ENCODE assay signal across 8 mouse cellular contexts in genomic region chr10:24595250-24596002, GRCm38 (mm10). TPM values are rescaled to one million over a fixed set of nuclear protein-coding genes. Genes with fewer than 3 reads are reported as not detected.
DNase-seq lines count a peak whose midpoint lies in the region; ATAC-seq and TF ChIP-seq lines count a peak whose summit lies in the region.

TSS of gene Ccn2 (plus strand) at chr10:24595442.

- peaks cover 10% of the 10 kb centered on the region for H3K36me3 ChIP-seq in ES-Bruce4 (ENCODE audit: control insufficient read depth, insufficient read depth, low read length, poor library complexity, severe bottlenecking)
- no peaks in the 10 kb centered on the region for H3K36me3 ChIP-seq in forebrain, embryonic 16.5 days (ENCODE audit: control insufficient read depth, insufficient read depth)
- no peaks in the 10 kb centered on the region for H3K36me3 ChIP-seq in liver, embryonic 16.5 days (ENCODE audit: control insufficient read depth, insufficient read depth)
- no peaks in the 10 kb centered on the region for H3K36me3 ChIP-seq in neural tube, embryonic 14.5 days (ENCODE audit: control insufficient read depth, insufficient read depth, low read length)

- TF ChIP-seq CTCF in ES-Bruce4 (IDR thresholded peaks at IDR 0.05; ENCODE audit: low read depth, low read length), result no peak

- no peaks in the 10 kb centered on the region for H3K9me3 ChIP-seq in ES-Bruce4 (replicated peaks; ENCODE audit: control insufficient read depth, insufficient read depth, low read length, poor library complexity, severe bottlenecking)
- H3K9me3 ChIP-seq in forebrain, embryonic 16.5 days (ENCODE audit: control insufficient read depth, low read length), result no peaks in the 10 kb centered on the region
- H3K9me3 ChIP-seq in liver, embryonic 16.5 days (replicated peaks; ENCODE audit: control insufficient read depth, low read length), result no peaks in the 10 kb centered on the region
- no peaks in the 10 kb centered on the region for H3K9me3 ChIP-seq in neural tube, embryonic 14.5 days (ENCODE audit: control insufficient read depth, low read length)

- peak; percentile 6 for DNase-seq in cerebellum, adult 11 months
- peak; percentile 93 to 94 for DNase-seq in heart, postnatal 10 days
- peak; percentile 87 to 92 for DNase-seq in kidney, postnatal 36 days
- peak; percentile 49 for DNase-seq in urinary bladder, postnatal 10 days (ENCODE audit: low spot score)

- peak within 1 kb of the TSS; percentile 79 for H3K27ac ChIP-seq in ES-Bruce4 (ENCODE audit: insufficient read depth, low read length)
- peak within 1 kb of the TSS; percentile 28 for H3K27ac ChIP-seq in forebrain, embryonic 16.5 days (ENCODE audit: low read length)
- no peak within 1 kb of the TSS for H3K27ac ChIP-seq in liver, embryonic 16.5 days (ENCODE audit: low read length)
- peak within 1 kb of the TSS; percentile 48; the same call in 1 of the 2 replicates for H3K27ac ChIP-seq in neural tube, embryonic 14.5 days (ENCODE audit: low read depth, low read length)

- intact Hi-C loops in heart, postnatal 10 days (cut with DNase I), result no loop called here

- H3K4me1 ChIP-seq in ES-Bruce4 (ENCODE audit: control insufficient read depth, insufficient read depth, low read length), result peaks cover 3% of the 10 kb centered on the region
- H3K4me1 ChIP-seq in forebrain, embryonic 16.5 days (replicated peaks; ENCODE audit: control insufficient read depth, insufficient read depth, low read length), result peaks cover 15% of the 10 kb centered on the region
- no peaks in the 10 kb centered on the region for H3K4me1 ChIP-seq in liver, embryonic 16.5 days (ENCODE audit: control insufficient read depth, low read depth, low read length)
- H3K4me1 ChIP-seq in neural tube, embryonic 14.5 days (ENCODE audit: control insufficient read depth, insufficient read depth, low read length), result peaks cover 5% of the 10 kb centered on the region; the same call in 1 of the 2 replicates

- H3K4me3 ChIP-seq in ES-Bruce4 (ENCODE audit: low read depth, low read length), result peak within 1 kb of the TSS; percentile 90
- H3K4me3 ChIP-seq in forebrain, embryonic 16.5 days (replicated peaks; ENCODE audit: low read length), result peak within 1 kb of the TSS; percentile 72
- H3K4me3 ChIP-seq in liver, embryonic 16.5 days (ENCODE audit: low read depth, low read length), result peak within 1 kb of the TSS; percentile 52
- H3K4me3 ChIP-seq in neural tube, embryonic 14.5 days (ENCODE audit: low read depth, low read length), result peak within 1 kb of the TSS; percentile 68

- peak; percentile 32 for TF ChIP-seq POLR2A in ES-Bruce4 (IDR thresholded peaks at IDR 0.05; ENCODE audit: insufficient read depth, low read length)

- peak; percentile 91 for TF ChIP-seq EP300 in ES-Bruce4 (IDR thresholded peaks at IDR 0.05; ENCODE audit: insufficient read depth, low read depth, low read length)

- no peaks in the 10 kb centered on the region for H3K27me3 ChIP-seq in ES-Bruce4 (ENCODE audit: control insufficient read depth, insufficient read depth, low read length, poor library complexity, severe bottlenecking)
- peaks cover 4% of the 10 kb centered on the region; the same call in 1 of the 2 replicates for H3K27me3 ChIP-seq in forebrain, embryonic 16.5 days (replicated peaks; ENCODE audit: control insufficient read depth, insufficient read depth, low read length)
- peaks cover 24% of the 10 kb centered on the region for H3K27me3 ChIP-seq in liver, embryonic 16.5 days (ENCODE audit: control insufficient read depth, insufficient read depth, low read depth, low read length)
- H3K27me3 ChIP-seq in neural tube, embryonic 14.5 days (ENCODE audit: control insufficient read depth, insufficient read depth, low read length), result no peaks in the 10 kb centered on the region

- WGBS in forebrain, embryonic 16.5 days, result 0% methylated on average over 53 of the region's 53 CpGs
- WGBS in liver, embryonic 16.5 days (ENCODE audit: insufficient replicate concordance), result under 1% methylated on average over 51 of the region's 53 CpGs
- WGBS in neural tube, embryonic 14.5 days, result under 1% methylated on average over 53 of the region's 53 CpGs

- peak; percentile 88 for ATAC-seq in forebrain, embryonic 16.5 days
- peak; percentile 63 for ATAC-seq in liver, embryonic 16.5 days (ENCODE audit: low read depth)
- ATAC-seq in neural tube, embryonic 14.5 days (ENCODE audit: low read depth), result peak; percentile 94

- peak within 1 kb of the TSS; percentile 97 for H3K4me2 ChIP-seq in forebrain, embryonic 16.5 days (ENCODE audit: low read length)
- H3K4me2 ChIP-seq in liver, embryonic 16.5 days (ENCODE audit: low read depth, low read length), result peak within 1 kb of the TSS; percentile 57
- H3K4me2 ChIP-seq in neural tube, embryonic 14.5 days (ENCODE audit: low read depth, low read length), result peak within 1 kb of the TSS; percentile 75

- peak within 1 kb of the TSS; percentile 59 for H3K9ac ChIP-seq in ES-Bruce4 (ENCODE audit: low read depth, poor library complexity, severe bottlenecking)
- peak within 1 kb of the TSS; percentile 73 for H3K9ac ChIP-seq in forebrain, embryonic 16.5 days (replicated peaks; ENCODE audit: low read depth, low read length)
- H3K9ac ChIP-seq in liver, embryonic 16.5 days (ENCODE audit: low read depth, low read length), result peak within 1 kb of the TSS; percentile 28; the same call in 1 of the 2 replicates
- peak within 1 kb of the TSS; percentile 76 for H3K9ac ChIP-seq in neural tube, embryonic 14.5 days (replicated peaks; ENCODE audit: low read depth, low read length)

RNA-seq across cellular contexts. Expression of gene Ccn2, which starts in this region (rescaled TPM):
- polyA plus RNA-seq in ES-Bruce4 (2011; ENCODE audit: insufficient read depth, insufficient read length, low read depth, missing spikeins), result 64.9 and 65.2 TPM in 2 replicates
- polyA plus RNA-seq in forebrain, embryonic 16.5 days (2015; fragmentation: Nextera tagmentation; extraction: Ambion mirVana), result 3.0 and 3.5 TPM in 2 replicates
- total RNA-seq in heart, postnatal 10 days (2021), result 10 to 100 TPM; 68.0 to 97.9 TPM
- 0.70 and 0.92 TPM in 2 replicates for polyA plus RNA-seq in liver, embryonic 16.5 days (2015; fragmentation: Nextera tagmentation; extraction: Ambion mirVana)
- 0.84 and 1.6 TPM in 2 replicates for polyA plus RNA-seq in neural tube, embryonic 14.5 days (2014; fragmentation: Nextera tagmentation; extraction: Ambion mirVana)

Comparison
In these comparisons a context has a peak if more than half of its experiments do, and no peak if none do; other contexts are left out.
1. RNA of gene Ccn2 (polyA plus RNA-seq): 64.9 to 65.2 TPM in ES-Bruce4; 3.0 to 3.5 TPM in forebrain, embryonic 16.5 days, 0.70 to 0.92 TPM in liver, embryonic 16.5 days and 0.84 to 1.6 TPM in neural tube, embryonic 14.5 days; every median in the first group is over 10 times any median in the second.
2. Peak in ATAC-seq, H3K4me3 ChIP-seq, H3K9ac ChIP-seq and H3K4me2 ChIP-seq in liver, embryonic 16.5 days; RNA of the gene not detected or under 1 TPM.
3. DNase-seq: peak in every context shown above with its lines; median percentile 94 in heart, postnatal 10 days; 90 in kidney, postnatal 36 days; 49 in urinary bladder, postnatal 10 days; 6 in cerebellum, adult 11 months.
4. Peak in every context shown above with its lines, with median percentiles within 50 percentile points of each other: H3K4me3 ChIP-seq, H3K9ac ChIP-seq, ATAC-seq and H3K4me2 ChIP-seq.